Mouse (Mus musculus): ENCODE measurements around the gene Vav3.

DNA sequence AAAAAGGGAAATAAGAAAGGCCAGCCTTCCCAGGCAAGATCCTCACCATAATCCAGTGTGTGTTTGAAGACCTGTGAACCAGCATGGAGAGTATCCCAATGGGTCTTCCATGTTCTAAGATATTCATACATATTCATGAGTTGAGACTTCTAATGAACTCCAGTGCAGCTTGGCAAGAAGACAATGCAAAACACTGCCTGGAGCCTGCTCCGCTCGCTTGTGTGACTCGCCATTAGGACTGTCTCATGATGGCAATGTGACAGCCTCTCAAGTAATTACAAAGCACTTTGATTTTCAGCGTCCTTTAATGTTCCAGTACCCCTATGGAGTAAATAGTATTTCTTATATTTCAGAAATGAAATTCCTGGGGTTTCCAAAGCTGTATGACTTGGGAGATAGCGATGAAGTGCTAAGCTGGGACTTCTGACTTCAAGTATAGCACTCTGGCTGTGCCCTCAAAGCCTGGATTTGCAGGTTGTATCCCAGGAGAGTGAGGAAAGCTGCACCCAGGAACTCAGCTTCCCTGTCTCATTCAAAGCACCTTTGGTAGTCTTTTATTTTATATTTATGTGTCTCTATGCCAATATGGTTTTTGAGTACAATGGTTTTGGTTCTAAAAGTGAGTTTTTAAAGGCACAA, 391.3 kb downstream of the Vav3 start:
- TF ChIP-seq CTCF (IDR thresholded peaks at IDR 0.05; ENCODE audit: low read depth) (no peak), EP300 (IDR thresholded peaks at IDR 0.05; ENCODE audit: low read depth) (no peak)
